Comparison of ENCODE assay signal across 12 mouse cellular contexts in genomic region chr2:130767483-130767882, GRCm38 (mm10).
DNase-seq lines count a peak whose midpoint lies in the region; ATAC-seq and TF ChIP-seq lines count a peak whose summit lies in the region.
"Had no signal": no experiment of that assay in that cellular context is flagged by ENCODE, and none has a peak within 500 bp of the region (broad histone marks: within the 10 kb centered on the region; RNA-seq: fewer than 3 reads in every experiment).

No protein-coding gene starts in this region.

- peak; percentile 63 for TF ChIP-seq CTCF in gastrocnemius, adult 2 months (IDR thresholded peaks at IDR 0.05)
- TF ChIP-seq CTCF in midbrain, postnatal 0 days (IDR thresholded peaks at IDR 0.05), result no peak; the same call in 1 of the 2 replicates

- intact Hi-C loops in gastrocnemius, adult 2 months (cut with DNase I), result loop anchor here (5.0 to 10.0 kb wide), 2 partner anchors 153 to 205 kb away; partner anchors contain the start of gene Mrps26

- no peaks in the 10 kb centered on the region for H3K9me3 ChIP-seq in midbrain, postnatal 0 days (ENCODE audit: low read length)
- no peaks in the 10 kb centered on the region for H3K9me3 ChIP-seq in midbrain, embryonic 15.5 days
- H3K9me3 ChIP-seq: heart, embryonic 13.5 days; lung, embryonic 15.5 days had no signal

- H3K27ac ChIP-seq in gastrocnemius, adult 2 months, result no peak overlapping the region; the same call in 1 of the 2 replicates
- no peak overlapping the region for H3K27ac ChIP-seq in midbrain, postnatal 0 days (ENCODE audit: low read depth, low read length)
- H3K27ac ChIP-seq in midbrain, embryonic 15.5 days, result no peak overlapping the region
- H3K27ac ChIP-seq: heart, embryonic 13.5 days; lung, embryonic 15.5 days had no signal

- H3K27me3 ChIP-seq in midbrain, postnatal 0 days (ENCODE audit: insufficient read depth, low read length), result no peaks in the 10 kb centered on the region
- no peaks in the 10 kb centered on the region for H3K27me3 ChIP-seq in midbrain, embryonic 15.5 days (replicated peaks)
- H3K27me3 ChIP-seq: heart, embryonic 13.5 days; lung, embryonic 15.5 days had no signal

- no peaks in the 10 kb centered on the region for H3K4me1 ChIP-seq in midbrain, postnatal 0 days (ENCODE audit: insufficient read depth, low read length)
- no peaks in the 10 kb centered on the region for H3K4me1 ChIP-seq in midbrain, embryonic 15.5 days
- H3K4me1 ChIP-seq: lung, embryonic 15.5 days had no signal

- ATAC-seq in midbrain, postnatal 0 days (ENCODE audit: low FRiP score), result no peak
- no peak for ATAC-seq in midbrain, embryonic 15.5 days (replicated peaks)

- peaks cover 73% of the 10 kb centered on the region for H3K36me3 ChIP-seq in midbrain, postnatal 0 days (ENCODE audit: insufficient read depth, low read length)
- peaks cover 75% of the 10 kb centered on the region for H3K36me3 ChIP-seq in midbrain, embryonic 15.5 days (replicated peaks)

- peak; percentile 22 for DNase-seq in gastrocnemius, adult 2 months
- no peak for DNase-seq in gastrocnemius, postnatal 10 days
- peak; percentile 24 for DNase-seq in midbrain, postnatal 0 days (ENCODE audit: low spot score)
- DNase-seq in embryo, embryonic 11 days, result peak; percentile 36
- DNase-seq in thymus, postnatal 4 days, result peak; percentile 16
- DNase-seq in right cerebral cortex, adult 2 months (ENCODE audit: low spot score in 2 of 2), result no peak
- DNase-seq in spleen, postnatal 10 days (ENCODE audit: low spot score in 2 of 2), result no peak
- DNase-seq: kidney, adult 18-20 months had no signal

- H3K4me3 ChIP-seq in gastrocnemius, adult 2 months, result no peak overlapping the region
- no peak overlapping the region for H3K4me3 ChIP-seq in midbrain, postnatal 0 days (ENCODE audit: low read depth, low read length)
- H3K4me3 ChIP-seq in midbrain, embryonic 15.5 days, result no peak overlapping the region
- H3K4me3 ChIP-seq: heart, embryonic 13.5 days; lung, embryonic 15.5 days; myocyte had no signal

- 54% methylated on average over 2 of the region's 2 CpGs for WGBS in midbrain, postnatal 0 days
- 67% methylated on average over 2 of the region's 2 CpGs for WGBS in midbrain, embryonic 15.5 days

- H3K4me2 ChIP-seq in midbrain, postnatal 0 days (ENCODE audit: low read depth, low read length, poor library complexity, severe bottlenecking), result no peak overlapping the region
- no peak overlapping the region for H3K4me2 ChIP-seq in midbrain, embryonic 15.5 days
- H3K4me2 ChIP-seq: heart, embryonic 13.5 days; lung, embryonic 15.5 days had no signal

- no peak overlapping the region for H3K9ac ChIP-seq in midbrain, postnatal 0 days (replicated peaks; ENCODE audit: low read length, poor library complexity, severe bottlenecking)
- H3K9ac ChIP-seq in midbrain, embryonic 15.5 days, result no peak overlapping the region
- H3K9ac ChIP-seq: heart, embryonic 13.5 days; lung, embryonic 15.5 days had no signal

Comparison
In these comparisons a context has a peak if more than half of its experiments do, and no peak if none do; other contexts are left out.
1. DNase-seq: peak in gastrocnemius, adult 2 months (single experiment), midbrain, postnatal 0 days (single experiment), embryo, embryonic 11 days (single experiment) and thymus, postnatal 4 days (single experiment); none in gastrocnemius, postnatal 10 days (single experiment), right cerebral cortex, adult 2 months (0 of 2) and spleen, postnatal 10 days (0 of 2).